Mouse (Mus musculus): ENCODE results near the gene Cdkn2b. TPM values are rescaled to one million over a fixed set of nuclear protein-coding genes. Genes with fewer than 3 reads are reported as not detected.

Cdkn2b gene
- polyA plus RNA-seq (2016; fragmentation: Nextera tagmentation; extraction: Ambion mirVana) = 0.10 and 0.15 TPM in 2 replicates

GRCm38 (mm10) chr4:89310491-89311254 lies at the start of gene Cdkn2b:
Gene Cdkn2b, minus strand, starts transcription at chr4:89311039.
- peaks cover 15% of the 10 kb centered on the region for H3K4me1 ChIP-seq
- DNase-seq (ENCODE audit: extremely low spot score, low spot score) = peak; percentile 89
- under 1% methylated on average over 61 of the region's 61 CpGs for WGBS
- H3K4me3 ChIP-seq = peak within 1 kb of the TSS; percentile 67
- H3K9me3 ChIP-seq = no peaks in the 10 kb centered on the region
- H3K27me3 ChIP-seq (ENCODE audit: poor library complexity, severe bottlenecking) = peaks cover 85% of the 10 kb centered on the region
- no peak within 1 kb of the TSS for H3K27ac ChIP-seq
- no peaks in the 10 kb centered on the region for H3K36me3 ChIP-seq (replicated peaks)

DNA sequence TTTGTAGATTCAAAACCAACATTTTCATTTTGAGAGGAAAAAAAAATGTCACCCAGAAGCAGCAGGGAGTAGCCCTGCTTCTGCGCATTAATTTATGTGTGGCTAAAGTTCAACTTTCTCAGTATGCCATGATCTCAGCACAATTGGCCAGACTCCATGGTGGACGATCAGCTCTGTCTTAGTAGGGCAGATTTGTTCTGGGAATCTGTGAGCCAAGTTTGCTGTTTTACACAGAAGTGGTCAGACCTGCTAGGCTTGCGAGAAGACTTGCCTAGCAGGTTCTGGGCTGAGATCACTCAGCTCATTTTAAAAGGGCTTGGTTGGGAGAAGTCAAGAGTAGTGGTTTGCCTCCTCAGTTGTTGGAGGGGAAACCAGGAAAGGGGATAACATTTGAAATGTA lies 49.5 kb upstream of the Cdkn2b start:
- Histone ChIP-seq H3K36me3 (replicated peaks) (no peaks in the 10 kb centered on the region), H3K4me3 (no peak overlapping the region), H3K4me1 (no peaks in the 10 kb centered on the region), H3K27me3 (ENCODE audit: poor library complexity, severe bottlenecking) (no peaks in the 10 kb centered on the region), H3K27ac (no peak overlapping the region), H3K9me3 (no peaks in the 10 kb centered on the region)
- DNase-seq (ENCODE audit: extremely low spot score, low spot score) = no peak
- 80% methylated on average over 3 of the region's 3 CpGs for WGBS

DNA sequence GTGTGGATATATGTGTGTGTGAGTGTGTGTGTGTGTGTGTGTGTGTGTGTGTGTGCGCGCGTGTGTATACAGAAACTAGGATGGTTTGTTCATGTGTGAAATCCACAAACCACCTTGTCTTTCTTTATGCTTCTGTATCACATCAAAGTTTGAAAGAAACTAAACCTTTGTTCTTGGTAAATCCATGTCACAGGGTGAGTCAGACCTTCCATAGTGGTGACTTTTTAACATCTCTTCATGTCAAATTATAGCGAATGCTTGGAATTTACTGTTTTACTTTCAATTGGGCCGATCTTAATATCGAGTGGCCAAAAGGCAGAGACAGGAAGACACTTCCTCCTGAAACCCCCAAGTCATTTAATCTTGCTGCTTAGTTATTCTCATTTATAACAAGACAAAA lies 48.7 kb upstream of the Cdkn2b start:
- H3K4me3 ChIP-seq = no peak overlapping the region
- no peaks in the 10 kb centered on the region for H3K36me3 ChIP-seq (replicated peaks)
- no peak overlapping the region for H3K27ac ChIP-seq
- no peaks in the 10 kb centered on the region for H3K4me1 ChIP-seq
- no peaks in the 10 kb centered on the region for H3K9me3 ChIP-seq
- WGBS = 96% methylated on average over 6 of the region's 6 CpGs
- no peak for DNase-seq (ENCODE audit: extremely low spot score, low spot score)
- H3K27me3 ChIP-seq (ENCODE audit: poor library complexity, severe bottlenecking) = no peaks in the 10 kb centered on the region

DNA sequence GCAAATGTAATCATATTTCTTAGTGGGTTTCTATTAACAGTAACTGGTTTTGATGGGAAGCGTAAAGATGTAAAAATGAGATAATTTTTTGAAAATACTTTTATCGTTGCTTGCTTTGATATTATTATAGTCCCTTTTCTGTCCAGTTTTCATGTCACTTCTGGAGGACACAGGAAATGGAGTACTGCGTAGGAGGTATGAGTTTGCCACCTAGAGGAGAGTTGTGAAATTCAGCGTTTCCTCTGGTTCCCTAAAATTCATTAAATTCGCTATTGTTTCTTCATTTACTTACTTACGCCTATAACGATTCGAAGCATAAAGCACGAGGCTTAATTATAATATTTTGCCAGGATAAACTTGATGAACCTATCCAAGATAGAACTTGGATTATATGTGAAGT lies 43.1 kb upstream of the Cdkn2b start:
- no peak for DNase-seq (ENCODE audit: extremely low spot score, low spot score)
- no peaks in the 10 kb centered on the region for H3K9me3 ChIP-seq
- no peaks in the 10 kb centered on the region for H3K27me3 ChIP-seq (ENCODE audit: poor library complexity, severe bottlenecking)
- no peak overlapping the region for H3K27ac ChIP-seq
- H3K4me3 ChIP-seq = no peak overlapping the region
- H3K36me3 ChIP-seq (replicated peaks) = no peaks in the 10 kb centered on the region
- 58% methylated on average over 9 of the region's 9 CpGs for WGBS
- peaks cover 9% of the 10 kb centered on the region; the same call in 1 of the 2 replicates for H3K4me1 ChIP-seq

- Histone ChIP-seq H3K9me3 (no peaks in the 10 kb centered on the region), H3K4me3 (no peak overlapping the region), H3K27ac (no peak overlapping the region), H3K4me1 (peaks cover 9% of the 10 kb centered on the region; the same call in 1 of the 2 replicates), H3K36me3 (replicated peaks) (no peaks in the 10 kb centered on the region), H3K27me3 (ENCODE audit: poor library complexity, severe bottlenecking) (no peaks in the 10 kb centered on the region)
- 92% methylated on average over 3 of the region's 3 CpGs for WGBS
- no peak for DNase-seq (ENCODE audit: extremely low spot score, low spot score)
These were observed 42.3 kb upstream of the Cdkn2b start for GRCm38 (mm10) chr4:89353071-89353582.

- H3K4me3 ChIP-seq = no peak overlapping the region
- WGBS = 64% methylated on average over 5 of the region's 5 CpGs
- no peaks in the 10 kb centered on the region for H3K36me3 ChIP-seq (replicated peaks)
- H3K27me3 ChIP-seq (ENCODE audit: poor library complexity, severe bottlenecking) = no peaks in the 10 kb centered on the region
- H3K4me1 ChIP-seq = peaks cover 9% of the 10 kb centered on the region; the same call in 1 of the 2 replicates
- no peak for DNase-seq (ENCODE audit: extremely low spot score, low spot score)
- H3K9me3 ChIP-seq = no peaks in the 10 kb centered on the region
- H3K27ac ChIP-seq = no peak overlapping the region
These were observed 40.6 kb upstream of the Cdkn2b start for GRCm38 (mm10) chr4:89351474-89351873.

- WGBS = 84% methylated on average over 6 of the region's 6 CpGs
These were observed 40.2 kb upstream of the Cdkn2b start for GRCm38 (mm10) chr4:89350938-89351451.

DNA sequence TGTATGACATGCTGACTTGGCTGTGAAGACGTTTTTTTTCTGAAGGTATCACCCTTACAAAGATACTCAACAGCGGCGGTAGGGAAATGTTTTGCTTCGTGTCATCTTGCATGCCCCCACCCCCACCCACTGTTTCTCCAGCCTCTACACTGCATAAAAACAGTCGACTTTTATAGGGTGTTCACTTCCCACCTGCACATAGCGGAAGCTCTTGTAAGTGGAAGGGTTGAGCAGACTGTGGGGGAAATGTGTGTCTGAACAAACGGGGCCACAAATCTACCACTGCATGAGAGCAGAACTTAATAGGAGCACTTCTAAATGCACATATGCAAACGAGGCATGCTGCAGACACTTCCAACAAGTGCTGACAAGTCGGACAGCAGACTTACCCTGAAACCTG lies 39.6 kb upstream of the Cdkn2b start:
- no peaks in the 10 kb centered on the region for H3K27me3 ChIP-seq (ENCODE audit: poor library complexity, severe bottlenecking)
- 75% methylated on average over 9 of the region's 9 CpGs for WGBS
- H3K4me1 ChIP-seq = peaks cover 9% of the 10 kb centered on the region; the same call in 1 of the 2 replicates
- H3K4me3 ChIP-seq = no peak overlapping the region
- no peak overlapping the region for H3K27ac ChIP-seq
- no peak for DNase-seq (ENCODE audit: extremely low spot score, low spot score)
- no peaks in the 10 kb centered on the region for H3K36me3 ChIP-seq (replicated peaks)
- H3K9me3 ChIP-seq = no peaks in the 10 kb centered on the region

More at GRCm38 (mm10) chr4:89350938-89351451, 40.2 kb upstream of the Cdkn2b start:
- H3K27me3 ChIP-seq (ENCODE audit: poor library complexity, severe bottlenecking) = no peaks in the 10 kb centered on the region
- no peaks in the 10 kb centered on the region for H3K36me3 ChIP-seq (replicated peaks)
- no peak overlapping the region for H3K27ac ChIP-seq
- H3K9me3 ChIP-seq = no peaks in the 10 kb centered on the region
- DNase-seq (ENCODE audit: extremely low spot score, low spot score) = no peak
- no peak overlapping the region for H3K4me3 ChIP-seq
- H3K4me1 ChIP-seq = peaks cover 9% of the 10 kb centered on the region; the same call in 1 of the 2 replicates

DNA sequence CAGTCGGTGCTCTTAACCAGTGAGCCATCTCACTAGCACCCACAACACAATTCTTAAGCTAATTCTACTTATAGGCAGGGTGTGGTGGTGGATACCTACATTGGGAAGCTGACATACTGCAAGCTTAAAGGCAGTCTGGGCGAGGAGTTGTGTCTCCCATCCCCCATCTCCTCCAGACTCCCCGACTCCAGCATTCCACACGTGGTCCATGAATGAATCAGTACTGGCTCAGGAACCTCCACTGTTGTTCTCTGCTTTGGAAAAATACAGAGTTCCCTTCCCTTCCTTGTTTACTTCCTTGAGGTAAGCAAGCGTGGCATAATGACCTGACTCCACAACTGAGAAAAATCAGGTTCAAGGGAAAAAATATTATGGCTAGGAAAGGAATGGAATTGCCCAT lies 38.0 kb upstream of the Cdkn2b start:
- DNase-seq (ENCODE audit: extremely low spot score, low spot score) = no peak
- H3K9me3 ChIP-seq = no peaks in the 10 kb centered on the region
- H3K27me3 ChIP-seq (ENCODE audit: poor library complexity, severe bottlenecking) = no peaks in the 10 kb centered on the region
- H3K4me3 ChIP-seq = no peak overlapping the region
- peaks cover 9% of the 10 kb centered on the region; the same call in 1 of the 2 replicates for H3K4me1 ChIP-seq
- WGBS = 71% methylated on average over 5 of the region's 5 CpGs
- no peak overlapping the region for H3K27ac ChIP-seq
- H3K36me3 ChIP-seq (replicated peaks) = no peaks in the 10 kb centered on the region

- no peak for DNase-seq (ENCODE audit: extremely low spot score, low spot score)
- Histone ChIP-seq H3K9me3 (no peaks in the 10 kb centered on the region), H3K4me1 (peaks cover 15% of the 10 kb centered on the region), H3K27ac (no peak overlapping the region), H3K27me3 (ENCODE audit: poor library complexity, severe bottlenecking) (peaks cover 57% of the 10 kb centered on the region), H3K36me3 (replicated peaks) (no peaks in the 10 kb centered on the region), H3K4me3 (no peak overlapping the region)
- 12% methylated on average over 13 of the region's 13 CpGs for WGBS
These were observed 2.6 kb upstream of the Cdkn2b start for GRCm38 (mm10) chr4:89313461-89313860.

DNA sequence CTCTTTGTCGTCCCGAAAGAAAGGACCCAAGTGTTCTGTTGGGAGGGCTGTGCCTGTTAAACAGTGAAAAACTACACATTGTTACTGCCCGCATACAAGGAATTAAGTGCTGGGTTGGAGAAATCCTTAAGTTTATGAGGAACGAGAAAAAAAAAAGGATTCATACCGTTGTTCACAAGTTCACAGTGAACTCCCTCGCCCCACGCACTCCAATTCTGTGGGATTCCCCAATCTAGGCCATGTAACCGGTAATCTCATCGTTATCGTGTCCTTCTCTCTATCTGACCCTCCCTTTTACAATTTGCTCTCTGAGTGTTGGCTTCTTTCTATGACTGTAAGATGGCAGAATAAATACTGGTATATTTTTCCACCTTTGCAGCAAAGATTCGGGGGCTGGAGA lies 843 bp downstream of the Cdkn2b start:
- no peak overlapping the region for H3K27ac ChIP-seq
- DNase-seq (ENCODE audit: extremely low spot score, low spot score) = no peak
- peaks cover 15% of the 10 kb centered on the region for H3K4me1 ChIP-seq
- H3K27me3 ChIP-seq (ENCODE audit: poor library complexity, severe bottlenecking) = peaks cover 92% of the 10 kb centered on the region
- H3K9me3 ChIP-seq = no peaks in the 10 kb centered on the region
- WGBS = 2% methylated on average over 11 of the region's 11 CpGs
- peak overlapping the region; percentile 67 for H3K4me3 ChIP-seq
- no peaks in the 10 kb centered on the region for H3K36me3 ChIP-seq (replicated peaks)

GRCm38 (mm10) chr4:89308001-89308400 lies 2.8 kb downstream of the Cdkn2b start:
- Histone ChIP-seq H3K27me3 (ENCODE audit: poor library complexity, severe bottlenecking) (peaks cover 100% of the 10 kb centered on the region), H3K4me1 (peaks cover 24% of the 10 kb centered on the region), H3K9me3 (no peaks in the 10 kb centered on the region), H3K36me3 (replicated peaks) (no peaks in the 10 kb centered on the region), H3K4me3 (no peak overlapping the region), H3K27ac (no peak overlapping the region)
- DNase-seq (ENCODE audit: extremely low spot score, low spot score) = no peak
- 16% methylated on average over 3 of the region's 3 CpGs for WGBS

- DNase-seq (ENCODE audit: extremely low spot score, low spot score) = no peak
- peaks cover 26% of the 10 kb centered on the region for H3K4me1 ChIP-seq
- peaks cover 100% of the 10 kb centered on the region for H3K27me3 ChIP-seq (ENCODE audit: poor library complexity, severe bottlenecking)
- H3K9me3 ChIP-seq = no peaks in the 10 kb centered on the region
- H3K27ac ChIP-seq = no peak overlapping the region
- under 1% methylated on average over 25 of the region's 25 CpGs for WGBS
- H3K36me3 ChIP-seq (replicated peaks) = no peaks in the 10 kb centered on the region
- H3K4me3 ChIP-seq = no peak overlapping the region
These were observed 4.0 kb downstream of the Cdkn2b start for GRCm38 (mm10) chr4:89306798-89307365.

Measured in forebrain, embryonic 10.5 days (tissue).